Mouse (Mus musculus) heart, embryonic 10.5 days (tissue): Measurements from ENCODE around the gene Bbx. TPM values are rescaled to one million over a fixed set of nuclear protein-coding genes. Genes with fewer than 3 reads are reported as not detected.

Experiments
- DNase-seq: peaks from one replicate; pipeline ENCODE4 v3.0.0-alpha.2; 2017; ENCODE audit warnings: low spot score
- H3K27ac ChIP-seq: fragments of 300-500 bp; sonication (generic); 2 replicates; pipeline ENCODE4 v1.5.1; 2016; ENCODE audit warnings: mild to moderate bottlenecking
- H3K27me3 ChIP-seq: fragments of 300-500 bp; sonication (generic); 2 replicates; pipeline ENCODE4 v1.6.1; 2016; ENCODE audit warnings: mild to moderate bottlenecking; ENCODE audit not compliant: poor library complexity, insufficient read depth, severe bottlenecking
- H3K36me3 ChIP-seq: fragments of 300-500 bp; sonication (generic); 2 replicates; pipeline ENCODE4 v1.6.1; 2016; ENCODE audit warnings: mild to moderate bottlenecking, moderate library complexity
- H3K4me1 ChIP-seq: fragments of 300-500 bp; sonication (generic); 2 replicates; pipeline ENCODE4 v1.6.1; 2016; ENCODE audit warnings: mild to moderate bottlenecking
- H3K4me3 ChIP-seq: fragments of 300-500 bp; sonication (generic); 2 replicates; pipeline ENCODE4 v1.5.1; 2016; ENCODE audit warnings: mild to moderate bottlenecking, moderate library complexity
- H3K9me3 ChIP-seq: fragments of 300-500 bp; sonication (generic); 2 replicates; pipeline ENCODE4 v1.6.1; 2016; ENCODE audit warnings: mild to moderate bottlenecking, moderate library complexity
- WGBS: fragments of 180-500 bp; shearing (Covaris S2); methylation state at CpG from one replicate; pipeline ENCODE4 v1.1.7; 2016; 5-methylcytosine and 5-hydroxymethylcytosine counted together
- polyA plus RNA-seq: library from polyadenylated mRNA; unstranded; fragments of >200 nt; fragmentation: Nextera tagmentation; extraction: Ambion mirVana; gene quantifications from 2 replicates; pipeline ENCODE4 v1.2.1, GENCODE M21; 2016

Gene Bbx
- polyA plus RNA-seq, 1 experiment from 2014 or later = 50.2 TPM

- no peaks in the 10 kb centered on the region for H3K27me3 ChIP-seq
- H3K9me3 ChIP-seq = no peaks in the 10 kb centered on the region
- no peak for DNase-seq
- no peaks in the 10 kb centered on the region for H3K4me1 ChIP-seq
- no peak overlapping the region for H3K27ac ChIP-seq
- 95% methylated on average over 2 of the region's 2 CpGs for WGBS
- H3K36me3 ChIP-seq = no peaks in the 10 kb centered on the region; the same call in 1 of the 2 replicates
- no peak overlapping the region for H3K4me3 ChIP-seq
These were observed 102.5 kb downstream of the Bbx start for GRCm38 (mm10) chr16:50329684-50330083.

- Histone ChIP-seq H3K4me3 (no peak overlapping the region), H3K27me3 (no peaks in the 10 kb centered on the region), H3K27ac (no peak overlapping the region), H3K36me3 (no peaks in the 10 kb centered on the region), H3K4me1 (no peaks in the 10 kb centered on the region), H3K9me3 (no peaks in the 10 kb centered on the region)
- no peak for DNase-seq
- WGBS = 93% methylated on average over 2 of the region's 2 CpGs
These were observed 107.4 kb downstream of the Bbx start for GRCm38 (mm10) chr16:50324746-50325145.

- Histone ChIP-seq H3K27me3 (no peaks in the 10 kb centered on the region), H3K9me3 (no peaks in the 10 kb centered on the region), H3K4me3 (no peak overlapping the region), H3K4me1 (no peaks in the 10 kb centered on the region), H3K27ac (no peak overlapping the region), H3K36me3 (no peaks in the 10 kb centered on the region)
- DNase-seq = no peak
- WGBS = 85% methylated on average over 6 of the region's 6 CpGs
These were observed 107.9 kb downstream of the Bbx start for GRCm38 (mm10) chr16:50324292-50324691.

GRCm38 (mm10) chr16:50321368-50321767 is 110.8 kb downstream of the Bbx start:
- DNase-seq = no peak

GRCm38 (mm10) chr16:50318255-50318654 is 113.9 kb downstream of the Bbx start:
- no peak for DNase-seq
- Histone ChIP-seq H3K27ac (no peak overlapping the region), H3K27me3 (no peaks in the 10 kb centered on the region), H3K4me3 (no peak overlapping the region), H3K36me3 (no peaks in the 10 kb centered on the region), H3K9me3 (no peaks in the 10 kb centered on the region), H3K4me1 (no peaks in the 10 kb centered on the region)
- 71% methylated on average over 3 of the region's 3 CpGs for WGBS

More at GRCm38 (mm10) chr16:50321368-50321767, 110.8 kb downstream of the Bbx start:
- Histone ChIP-seq H3K4me1 (no peaks in the 10 kb centered on the region), H3K9me3 (no peaks in the 10 kb centered on the region), H3K27ac (no peak overlapping the region), H3K4me3 (no peak overlapping the region), H3K36me3 (no peaks in the 10 kb centered on the region), H3K27me3 (no peaks in the 10 kb centered on the region)
- WGBS = 85% methylated on average over 3 of the region's 3 CpGs

GRCm38 (mm10) chr16:50315349-50315969 is 116.7 kb downstream of the Bbx start:
- no peaks in the 10 kb centered on the region for H3K27me3 ChIP-seq
- H3K4me3 ChIP-seq = no peak overlapping the region
- no peak for DNase-seq
- WGBS = 84% methylated on average over 1 of the region's 1 CpGs
- no peaks in the 10 kb centered on the region for H3K9me3 ChIP-seq
- H3K36me3 ChIP-seq = no peaks in the 10 kb centered on the region
- H3K27ac ChIP-seq = no peak overlapping the region
- no peaks in the 10 kb centered on the region for H3K4me1 ChIP-seq

GRCm38 (mm10) chr16:50311588-50311987 is 120.6 kb downstream of the Bbx start:
- 83% methylated on average over 4 of the region's 4 CpGs for WGBS

GRCm38 (mm10) chr16:50309411-50310042 is 122.7 kb downstream of the Bbx start:
- peaks cover 18% of the 10 kb centered on the region for H3K4me1 ChIP-seq
- no peaks in the 10 kb centered on the region for H3K36me3 ChIP-seq
- no peaks in the 10 kb centered on the region for H3K27me3 ChIP-seq
- WGBS = 56% methylated on average over 9 of the region's 9 CpGs
- no peaks in the 10 kb centered on the region for H3K9me3 ChIP-seq
- H3K27ac ChIP-seq = no peak overlapping the region
- DNase-seq = no peak
- no peak overlapping the region for H3K4me3 ChIP-seq

More at GRCm38 (mm10) chr16:50311588-50311987, 120.6 kb downstream of the Bbx start:
- H3K9me3 ChIP-seq = no peaks in the 10 kb centered on the region
- H3K27ac ChIP-seq = no peak overlapping the region
- H3K36me3 ChIP-seq = no peaks in the 10 kb centered on the region
- no peak for DNase-seq
- peaks cover 12% of the 10 kb centered on the region for H3K4me1 ChIP-seq
- H3K4me3 ChIP-seq = no peak overlapping the region
- H3K27me3 ChIP-seq = no peaks in the 10 kb centered on the region

- Histone ChIP-seq H3K36me3 (no peaks in the 10 kb centered on the region), H3K27ac (no peak overlapping the region), H3K4me1 (peaks cover 18% of the 10 kb centered on the region), H3K4me3 (no peak overlapping the region), H3K27me3 (no peaks in the 10 kb centered on the region), H3K9me3 (no peaks in the 10 kb centered on the region)
- WGBS = 86% methylated on average over 6 of the region's 6 CpGs
- no peak for DNase-seq
These were observed 123.9 kb downstream of the Bbx start for GRCm38 (mm10) chr16:50308256-50308655.

GRCm38 (mm10) chr16:50307231-50307630 is 125.0 kb downstream of the Bbx start:
- no peak for DNase-seq
- Histone ChIP-seq H3K9me3 (no peaks in the 10 kb centered on the region), H3K36me3 (no peaks in the 10 kb centered on the region), H3K4me3 (no peak overlapping the region), H3K27ac (no peak overlapping the region), H3K27me3 (no peaks in the 10 kb centered on the region), H3K4me1 (peaks cover 18% of the 10 kb centered on the region)
- 84% methylated on average over 4 of the region's 4 CpGs for WGBS

- Histone ChIP-seq H3K4me1 (peaks cover 18% of the 10 kb centered on the region), H3K27me3 (no peaks in the 10 kb centered on the region), H3K9me3 (no peaks in the 10 kb centered on the region), H3K36me3 (no peaks in the 10 kb centered on the region), H3K27ac (no peak overlapping the region), H3K4me3 (no peak overlapping the region)
- no peak for DNase-seq
These were observed 125.5 kb downstream of the Bbx start for GRCm38 (mm10) chr16:50306727-50307126.

GRCm38 (mm10) chr16:50305156-50305555 is 127.0 kb downstream of the Bbx start:
- no peak for DNase-seq
- Histone ChIP-seq H3K27me3 (no peaks in the 10 kb centered on the region), H3K36me3 (no peaks in the 10 kb centered on the region), H3K27ac (no peak overlapping the region), H3K9me3 (no peaks in the 10 kb centered on the region), H3K4me3 (no peak overlapping the region), H3K4me1 (peaks cover 22% of the 10 kb centered on the region)
- 69% methylated on average over 6 of the region's 6 CpGs for whole genome bisulfite sequencing

- Histone ChIP-seq H3K9me3 (no peaks in the 10 kb centered on the region), H3K27ac (no peak overlapping the region), H3K27me3 (no peaks in the 10 kb centered on the region), H3K4me3 (no peak overlapping the region), H3K4me1 (peaks cover 23% of the 10 kb centered on the region), H3K36me3 (no peaks in the 10 kb centered on the region)
- WGBS = 86% methylated on average over 1 of the region's 1 CpGs
- no peak for DNase-seq
These were observed 129.6 kb downstream of the Bbx start for GRCm38 (mm10) chr16:50302566-50302965.
